Mouse (Mus musculus) small intestine, adult 2 months (tissue): ENCODE results near the gene Colq.

ENCODE experiments used
- CTCF ChIP-seq: fragments of 200-500 bp; IDR thresholded peaks from 2 replicates; pipeline ENCODE4 v1.5.1; 2012; ENCODE audit warnings: low read depth, mild to moderate bottlenecking, control low read depth, inconsistent platforms, low read length, moderate library complexity, mixed read lengths; ENCODE audit not compliant: insufficient replicate concordance, insufficient read length; ENCODE audit errors: extremely low read depth
- POLR2A ChIP-seq: fragments of 200-500 bp; IDR thresholded peaks from 2 replicates; pipeline ENCODE4 v1.6.1; 2012; ENCODE audit warnings: low read depth, mild to moderate bottlenecking, control low read depth, inconsistent platforms, low read length, moderate library complexity

- TF ChIP-seq CTCF, result no peak
- no peak for TF ChIP-seq POLR2A
Observed at GRCm38 (mm10) chr14:31488055-31488454, 103.1 kb downstream of the Colq start.
